Mouse (Mus musculus) E14TG2a.4 (cell line): Measurements from ENCODE around the gene Lrrtm4.
A peak's percentile ranks its signal among the peaks of the same experiment; 100 is the strongest.

Experiments
- CTCF ChIP-seq: conservative IDR thresholded peaks from 2 replicates; pipeline ENCODE4 v1.5.1; 2014; ENCODE audit warnings: low read length
- NANOG ChIP-seq: IDR thresholded peaks from 2 replicates; pipeline ENCODE4 v1.6.1; 2014; ENCODE audit warnings: borderline replicate concordance, low read length, mixed read lengths
- POU5F1 ChIP-seq: IDR thresholded peaks from 2 replicates; pipeline ENCODE4 v1.6.1; 2014; ENCODE audit warnings: low read length, borderline replicate concordance

GRCm38 (mm10) chr6:80545017-80545416 lies 526.3 kb downstream of the Lrrtm4 start:
- TF ChIP-seq CTCF (no peak), POU5F1 (no peak), NANOG (peak; percentile 92)
